In the genomic region with DNA sequence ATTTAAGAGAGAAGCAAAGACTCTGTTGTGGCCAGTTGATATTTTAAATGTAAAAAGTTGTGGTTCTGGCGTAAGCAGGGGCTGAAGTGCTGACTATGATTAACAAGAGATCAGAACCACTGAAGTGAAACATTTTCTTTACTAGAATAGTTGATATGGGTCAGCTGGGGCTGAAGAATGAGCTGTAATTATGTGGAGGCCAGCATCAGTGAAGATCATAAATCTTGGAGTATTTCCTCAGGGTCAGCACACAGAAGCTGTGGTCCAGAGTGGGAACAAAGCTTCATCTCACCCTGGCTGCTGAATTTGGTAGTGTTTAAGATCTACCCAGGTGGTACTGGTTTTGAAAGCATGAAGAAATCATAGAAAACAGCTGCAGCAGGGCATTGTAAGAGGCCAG, we compare ENCODE assay signal across 25 mouse cellular contexts.
DNase-seq lines count a peak whose midpoint lies in the region; ATAC-seq and TF ChIP-seq lines count a peak whose summit lies in the region.
"Had no signal": no experiment of that assay in that cellular context is flagged by ENCODE, and none has a peak within 500 bp of the region (broad histone marks: within the 10 kb centered on the region; RNA-seq: fewer than 3 reads in every experiment).

No protein-coding gene starts in this region.

- peak; percentile 28; the same call in 1 of the 2 replicates for TF ChIP-seq CTCF in kidney, postnatal 0 days (IDR thresholded peaks at IDR 0.05; ENCODE audit: low read depth)
- TF ChIP-seq CTCF in midbrain, postnatal 0 days (IDR thresholded peaks at IDR 0.05), result no peak

- DNase-seq in heart, adult 11 months, result peak; percentile 74
- DNase-seq in heart, postnatal 4 days, result no peak
- DNase-seq in kidney, postnatal 10 days, result no peak
- DNase-seq in kidney, postnatal 0 days (ENCODE audit: low spot score), result peak; percentile 71
- no peak for DNase-seq in kidney, postnatal 4 days
- peak; percentile 41 for DNase-seq in midbrain, embryonic 11.5 days (ENCODE audit: low spot score, missing footprints)
- DNase-seq in midbrain, postnatal 0 days (ENCODE audit: low spot score), result no peak
- DNase-seq: adrenal gland, adult 8-10 months; adrenal gland, postnatal 14 days; adrenal gland, postnatal 36 days; B cell, adult 2 months; cerebellum, adult 11-12 months; cerebellum, adult 2 months; cerebellum, adult 9-10 months; cerebellum, postnatal 10 days; cerebellum, postnatal 25 days had no signal

- no peak overlapping the region for H3K4me3 ChIP-seq in kidney, embryonic 15.5 days (replicated peaks)
- no peak overlapping the region for H3K4me3 ChIP-seq in kidney, postnatal 0 days (replicated peaks; ENCODE audit: low read depth, low read length)
- H3K4me3 ChIP-seq in midbrain, embryonic 11.5 days (ENCODE audit: low read depth, low read length), result no peak overlapping the region
- H3K4me3 ChIP-seq in midbrain, postnatal 0 days (ENCODE audit: low read depth, low read length), result no peak overlapping the region
- H3K4me3 ChIP-seq: embryonic facial prominence, embryonic 10.5 days; embryonic facial prominence, embryonic 12.5 days; forebrain, embryonic 13.5 days had no signal

- no peak overlapping the region for H3K9ac ChIP-seq in kidney, embryonic 15.5 days
- no peak overlapping the region for H3K9ac ChIP-seq in kidney, postnatal 0 days (ENCODE audit: low read depth, low read length)
- no peak overlapping the region for H3K9ac ChIP-seq in midbrain, embryonic 11.5 days (ENCODE audit: low read length)
- H3K9ac ChIP-seq in midbrain, postnatal 0 days (replicated peaks; ENCODE audit: low read length, poor library complexity, severe bottlenecking), result no peak overlapping the region
- H3K9ac ChIP-seq: embryonic facial prominence, embryonic 12.5 days; forebrain, embryonic 13.5 days had no signal

- WGBS in kidney, embryonic 15.5 days, result 30% methylated on average over 1 of the region's 1 CpGs
- WGBS in kidney, postnatal 0 days, result 34% methylated on average over 1 of the region's 1 CpGs
- WGBS in midbrain, embryonic 11.5 days, result 86% methylated on average over 1 of the region's 1 CpGs
- 92% methylated on average over 1 of the region's 1 CpGs for WGBS in midbrain, postnatal 0 days

- H3K4me2 ChIP-seq in kidney, embryonic 15.5 days, result no peak overlapping the region
- no peak overlapping the region for H3K4me2 ChIP-seq in kidney, postnatal 0 days (ENCODE audit: low read length)
- no peak overlapping the region for H3K4me2 ChIP-seq in midbrain, embryonic 11.5 days
- no peak overlapping the region for H3K4me2 ChIP-seq in midbrain, postnatal 0 days (ENCODE audit: low read depth, low read length, poor library complexity, severe bottlenecking)
- H3K4me2 ChIP-seq: embryonic facial prominence, embryonic 12.5 days; forebrain, embryonic 13.5 days had no signal

- no peaks in the 10 kb centered on the region for H3K9me3 ChIP-seq in kidney, embryonic 15.5 days (replicated peaks)
- H3K9me3 ChIP-seq in kidney, postnatal 0 days (replicated peaks; ENCODE audit: low read length), result no peaks in the 10 kb centered on the region
- H3K9me3 ChIP-seq in midbrain, embryonic 11.5 days (ENCODE audit: control insufficient read depth, low read length), result no peaks in the 10 kb centered on the region
- no peaks in the 10 kb centered on the region for H3K9me3 ChIP-seq in midbrain, postnatal 0 days (ENCODE audit: low read length)
- H3K9me3 ChIP-seq: embryonic facial prominence, embryonic 10.5 days; embryonic facial prominence, embryonic 12.5 days; forebrain, embryonic 13.5 days; G1E had no signal

- H3K27ac ChIP-seq in kidney, embryonic 15.5 days, result no peak overlapping the region
- H3K27ac ChIP-seq in kidney, postnatal 0 days, result no peak overlapping the region
- no peak overlapping the region for H3K27ac ChIP-seq in midbrain, embryonic 11.5 days (ENCODE audit: low read depth, low read length)
- H3K27ac ChIP-seq in midbrain, postnatal 0 days (ENCODE audit: low read depth, low read length), result no peak overlapping the region
- H3K27ac ChIP-seq: embryonic facial prominence, embryonic 10.5 days; embryonic facial prominence, embryonic 12.5 days; forebrain, embryonic 13.5 days had no signal

- H3K4me1 ChIP-seq in kidney, embryonic 15.5 days, result 0 out of 2 replicates have a peak, but pooled peaks cover 4% of the 10 kb centered on the region
- H3K4me1 ChIP-seq in kidney, postnatal 0 days (replicated peaks; ENCODE audit: insufficient read depth, low read length), result no peaks in the 10 kb centered on the region
- no peaks in the 10 kb centered on the region for H3K4me1 ChIP-seq in midbrain, embryonic 11.5 days (ENCODE audit: control insufficient read depth, insufficient read depth, low read length)
- H3K4me1 ChIP-seq in midbrain, postnatal 0 days (ENCODE audit: insufficient read depth, low read length), result no peaks in the 10 kb centered on the region
- H3K4me1 ChIP-seq: embryonic facial prominence, embryonic 12.5 days; forebrain, embryonic 13.5 days had no signal

- 0 out of 2 replicates have a peak, but pooled peaks have one; percentile 18 for ATAC-seq in kidney, embryonic 15.5 days (replicated peaks; ENCODE audit: low FRiP score)
- ATAC-seq in kidney, postnatal 0 days (replicated peaks; ENCODE audit: low FRiP score, low read depth), result no peak
- no peak for ATAC-seq in midbrain, embryonic 11.5 days (ENCODE audit: low FRiP score)
- ATAC-seq in midbrain, postnatal 0 days (ENCODE audit: low FRiP score), result no peak
- ATAC-seq: activated CD4-positive, CD25-positive, alpha-beta regulatory T cell, adult 4 months; CD4-positive, CD25-positive, alpha-beta regulatory T cell, adult 4 months; forebrain, embryonic 13.5 days; Patski had no signal

- no peaks in the 10 kb centered on the region for H3K36me3 ChIP-seq in kidney, embryonic 15.5 days
- no peaks in the 10 kb centered on the region for H3K36me3 ChIP-seq in kidney, postnatal 0 days (ENCODE audit: insufficient read depth, low read length)
- no peaks in the 10 kb centered on the region for H3K36me3 ChIP-seq in midbrain, embryonic 11.5 days (ENCODE audit: control insufficient read depth, insufficient read depth, low read length)
- H3K36me3 ChIP-seq in midbrain, postnatal 0 days (ENCODE audit: insufficient read depth, low read length), result no peaks in the 10 kb centered on the region
- H3K36me3 ChIP-seq: embryonic facial prominence, embryonic 10.5 days; embryonic facial prominence, embryonic 12.5 days; G1E had no signal

- no peaks in the 10 kb centered on the region for H3K27me3 ChIP-seq in kidney, embryonic 15.5 days
- no peaks in the 10 kb centered on the region for H3K27me3 ChIP-seq in kidney, postnatal 0 days (ENCODE audit: insufficient read depth, low read length)
- H3K27me3 ChIP-seq in midbrain, embryonic 11.5 days (ENCODE audit: control insufficient read depth, insufficient read depth, low read length), result no peaks in the 10 kb centered on the region
- no peaks in the 10 kb centered on the region for H3K27me3 ChIP-seq in midbrain, postnatal 0 days (ENCODE audit: insufficient read depth, low read length)
- H3K27me3 ChIP-seq: CH12.LX; embryonic facial prominence, embryonic 12.5 days; forebrain, embryonic 13.5 days; Patski had no signal

Comparison
In these comparisons a context has a peak if more than half of its experiments do, and no peak if none do; other contexts are left out.
1. DNase-seq: peak in heart, adult 11 months (single experiment), kidney, postnatal 0 days (single experiment) and midbrain, embryonic 11.5 days (single experiment); none in heart, postnatal 4 days (single experiment), kidney, postnatal 10 days (single experiment), kidney, postnatal 4 days (0 of 2) and midbrain, postnatal 0 days (single experiment).